Comparison of ENCODE assay signal across 16 mouse cellular contexts in the genomic region with DNA sequence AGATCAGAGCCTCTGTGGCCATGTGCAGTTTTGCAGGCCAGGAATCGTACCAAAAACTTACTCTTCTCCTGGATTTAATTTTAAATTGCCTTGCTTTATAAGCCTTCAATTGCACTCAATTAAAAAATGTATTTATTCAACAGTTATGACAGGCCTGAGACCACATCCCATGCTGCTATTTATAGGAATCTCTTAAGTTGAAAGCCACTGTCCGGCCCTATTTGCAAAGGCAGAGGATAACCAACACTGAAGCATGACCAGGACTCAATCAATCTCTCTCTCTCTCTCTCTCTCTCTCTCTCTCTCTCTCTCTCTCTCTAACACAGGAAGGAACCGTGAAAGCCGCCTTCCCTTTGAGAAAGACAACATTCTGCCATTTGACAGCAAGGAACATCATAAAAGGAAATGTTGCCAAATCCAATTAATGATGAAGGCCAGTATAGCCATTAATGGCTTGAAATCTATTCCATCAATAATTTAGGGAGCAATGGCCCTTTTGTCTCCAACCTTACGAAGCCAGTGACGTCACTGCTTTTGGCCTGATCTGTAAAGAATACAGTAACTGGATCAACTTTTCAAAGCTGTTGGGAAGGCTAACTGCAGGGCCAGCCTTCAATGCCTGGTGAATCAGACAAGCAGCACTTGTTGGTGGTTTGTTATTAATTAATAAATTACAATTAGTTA. TPM values are rescaled to one million over a fixed set of nuclear protein-coding genes. Genes with fewer than 3 reads are reported as not detected.
DNase-seq lines count a peak whose midpoint lies in the region; ATAC-seq and TF ChIP-seq lines count a peak whose summit lies in the region.
"Had no signal": no experiment of that assay in that cellular context is flagged by ENCODE, and none has a peak within 500 bp of the region (broad histone marks: within the 10 kb centered on the region; RNA-seq: fewer than 3 reads in every experiment).

No protein-coding gene starts in this region.

- H3K4me2 ChIP-seq in heart, embryonic 13.5 days = no peak overlapping the region; the same call in 1 of the 2 replicates
- no peak overlapping the region for H3K4me2 ChIP-seq in lung, embryonic 14.5 days
- no peak overlapping the region for H3K4me2 ChIP-seq in forebrain, embryonic 12.5 days
- H3K4me2 ChIP-seq in neural tube, embryonic 12.5 days (replicated peaks) = no peak overlapping the region
- H3K4me2 ChIP-seq: embryonic facial prominence, embryonic 15.5 days; kidney, embryonic 15.5 days; limb, embryonic 12.5 days had no signal

- H3K4me1 ChIP-seq in heart, embryonic 13.5 days = peaks cover 54% of the 10 kb centered on the region
- peaks cover 6% of the 10 kb centered on the region for H3K4me1 ChIP-seq in heart, adult 2 months (ENCODE audit: control insufficient read depth, insufficient read depth, low read length)
- peaks cover 13% of the 10 kb centered on the region for H3K4me1 ChIP-seq in lung, embryonic 14.5 days (ENCODE audit: insufficient read depth)
- H3K4me1 ChIP-seq in forebrain, embryonic 12.5 days = peaks cover 23% of the 10 kb centered on the region
- peaks cover 36% of the 10 kb centered on the region for H3K4me1 ChIP-seq in neural tube, embryonic 12.5 days

- TF ChIP-seq POLR2A in heart, adult 2 months (IDR thresholded peaks at IDR 0.05; ENCODE audit: insufficient read depth, low read depth, low read length) = no peak

- no peaks in the 10 kb centered on the region for H3K27me3 ChIP-seq in heart, embryonic 13.5 days (replicated peaks)
- H3K27me3 ChIP-seq in heart, adult 2 months (ENCODE audit: control insufficient read depth, insufficient read depth, low read length) = no peaks in the 10 kb centered on the region
- H3K27me3 ChIP-seq in lung, embryonic 14.5 days (ENCODE audit: insufficient read depth, low read length) = no peaks in the 10 kb centered on the region
- no peaks in the 10 kb centered on the region for H3K27me3 ChIP-seq in forebrain, embryonic 12.5 days
- no peaks in the 10 kb centered on the region for H3K27me3 ChIP-seq in neural tube, embryonic 12.5 days (replicated peaks)
- H3K27me3 ChIP-seq: embryonic facial prominence, embryonic 15.5 days; kidney, embryonic 15.5 days; limb, embryonic 12.5 days had no signal

- H3K4me3 ChIP-seq in heart, embryonic 13.5 days = no peak overlapping the region
- no peak overlapping the region for H3K4me3 ChIP-seq in heart, adult 2 months
- no peak overlapping the region for H3K4me3 ChIP-seq in lung, embryonic 14.5 days (ENCODE audit: low read depth, low read length)
- no peak overlapping the region for H3K4me3 ChIP-seq in forebrain, embryonic 12.5 days (replicated peaks)
- H3K4me3 ChIP-seq in neural tube, embryonic 12.5 days = no peak overlapping the region
- H3K4me3 ChIP-seq: embryonic facial prominence, embryonic 15.5 days; kidney, embryonic 15.5 days; layer of hippocampus, adult 2 months; left cerebral cortex, adult 2 months; limb, embryonic 12.5 days had no signal

- DNase-seq in heart, adult 2 months = no peak
- DNase-seq in lung, embryonic 14.5 days = peak; percentile 66
- no peak for DNase-seq in lung, postnatal 10 days
- DNase-seq in right cerebral cortex, postnatal 36 days (ENCODE audit: low spot score in 2 of 2) = no peak
- no peak for DNase-seq in spleen, postnatal 10 days (ENCODE audit: low spot score in 2 of 2)
- DNase-seq: cerebellum, adult 18-20 months; thymus, postnatal 4 days had no signal

- 0 out of 2 replicates have a peak, but pooled peaks cover 1% of the 10 kb centered on the region for H3K79me2 ChIP-seq in heart, adult 2 months (replicated peaks; ENCODE audit: control insufficient read depth, insufficient read depth, low read length)

- TF ChIP-seq CTCF in heart, adult 2 months (IDR thresholded peaks at IDR 0.05) = no peak
- no peak for TF ChIP-seq CTCF in lung, embryonic 14.5 days (IDR thresholded peaks at IDR 0.05; ENCODE audit: low read depth)

- intact Hi-C loops in heart, adult 2 months (cut with DNase I) = no loop called here

- no peak for TF ChIP-seq EP300 in heart, adult 2 months (IDR thresholded peaks at IDR 0.05; ENCODE audit: insufficient read depth, low read depth, low read length)

- H3K9me3 ChIP-seq in heart, embryonic 13.5 days = no peaks in the 10 kb centered on the region
- no peaks in the 10 kb centered on the region for H3K9me3 ChIP-seq in lung, embryonic 14.5 days (ENCODE audit: low read depth, low read length)
- H3K9me3 ChIP-seq in forebrain, embryonic 12.5 days = no peaks in the 10 kb centered on the region
- H3K9me3 ChIP-seq in neural tube, embryonic 12.5 days = no peaks in the 10 kb centered on the region
- H3K9me3 ChIP-seq: embryonic facial prominence, embryonic 15.5 days; kidney, embryonic 15.5 days; limb, embryonic 12.5 days had no signal

- ATAC-seq in heart, embryonic 13.5 days (ENCODE audit: extremely low read depth, insufficient number of reproducible peaks, low FRiP score, low TSS enrichment) = no peak
- ATAC-seq in lung, embryonic 14.5 days (ENCODE audit: insufficient read depth) = peak; percentile 72; the same call in 1 of the 2 replicates
- ATAC-seq in forebrain, embryonic 12.5 days (ENCODE audit: low FRiP score) = peak; percentile 70; the same call in 1 of the 2 replicates
- peak; percentile 37; the same call in 1 of the 2 replicates for ATAC-seq in neural tube, embryonic 12.5 days (ENCODE audit: low FRiP score, low read depth)

- WGBS in heart, embryonic 13.5 days = 65% methylated on average over 6 of the region's 6 CpGs
- WGBS in heart, adult 2 months = 66% methylated on average over 6 of the region's 6 CpGs
- 52% methylated on average over 6 of the region's 6 CpGs for WGBS in lung, embryonic 14.5 days
- 71% methylated on average over 6 of the region's 6 CpGs for WGBS in forebrain, embryonic 12.5 days
- WGBS in neural tube, embryonic 12.5 days = 60% methylated on average over 6 of the region's 6 CpGs

- peaks cover 63% of the 10 kb centered on the region for H3K36me3 ChIP-seq in heart, embryonic 13.5 days
- peaks cover 2% of the 10 kb centered on the region for H3K36me3 ChIP-seq in heart, adult 2 months (ENCODE audit: control insufficient read depth, insufficient read depth, low read length)
- peaks cover 34% of the 10 kb centered on the region for H3K36me3 ChIP-seq in lung, embryonic 14.5 days (ENCODE audit: insufficient read depth)
- peaks cover 33% of the 10 kb centered on the region for H3K36me3 ChIP-seq in forebrain, embryonic 12.5 days (replicated peaks)
- peaks cover 23% of the 10 kb centered on the region for H3K36me3 ChIP-seq in neural tube, embryonic 12.5 days

- H3K27ac ChIP-seq in heart, embryonic 13.5 days (replicated peaks) = peak overlapping the region; percentile 63
- no peak overlapping the region for H3K27ac ChIP-seq in heart, adult 2 months
- H3K27ac ChIP-seq in lung, embryonic 14.5 days (ENCODE audit: low read depth) = 0 out of 2 replicates have a peak overlapping the region, but pooled peaks have one; percentile 16
- H3K27ac ChIP-seq in forebrain, embryonic 12.5 days = peak overlapping the region; percentile 37; the same call in 1 of the 2 replicates
- H3K27ac ChIP-seq in neural tube, embryonic 12.5 days = 0 out of 2 replicates have a peak overlapping the region, but pooled peaks have one; percentile 26
- H3K27ac ChIP-seq: embryonic facial prominence, embryonic 15.5 days; kidney, embryonic 15.5 days; layer of hippocampus, adult 2 months; left cerebral cortex, adult 2 months; limb, embryonic 12.5 days; macrophage had no signal

- 0 out of 2 replicates have a peak overlapping the region, but pooled peaks have one; percentile 7 for H3K9ac ChIP-seq in heart, embryonic 13.5 days
- H3K9ac ChIP-seq in heart, adult 2 months (ENCODE audit: low read depth, low read length) = no peak overlapping the region
- no peak overlapping the region for H3K9ac ChIP-seq in lung, embryonic 14.5 days
- no peak overlapping the region for H3K9ac ChIP-seq in forebrain, embryonic 12.5 days
- no peak overlapping the region for H3K9ac ChIP-seq in neural tube, embryonic 12.5 days
- H3K9ac ChIP-seq: embryonic facial prominence, embryonic 15.5 days; kidney, embryonic 15.5 days; limb, embryonic 12.5 days had no signal

RNA-seq across cellular contexts. Expression of a gene that starts 26.2 kb away (rescaled TPM):
- 0.60 and 0.86 TPM in 2 replicates for polyA plus RNA-seq in heart, embryonic 13.5 days (2015; fragmentation: Nextera tagmentation; extraction: Ambion mirVana)
- under 1 TPM in 1 of 2 experiments, not detected in 1; 0.14 TPM for total RNA-seq in heart, adult 2 months (2021)
- 0.12 TPM in 1 of 2 replicates, not detected in the other for polyA plus RNA-seq in heart, adult 2 months (2012; rRNA removed)
- 1.7 TPM in 2 replicates for polyA plus RNA-seq in lung, embryonic 14.5 days (2014; fragmentation: Nextera tagmentation; extraction: Ambion mirVana)
- 0.63 and 0.69 TPM in 2 replicates for polyA plus RNA-seq in forebrain, embryonic 12.5 days (2016; fragmentation: Nextera tagmentation; extraction: Ambion mirVana)
- polyA plus RNA-seq in neural tube, embryonic 12.5 days (2016; fragmentation: Nextera tagmentation; extraction: Ambion mirVana) = 0.08 and 0.20 TPM in 2 replicates

RNA-seq across cellular contexts. Expression of a gene that starts 39.2 kb away (rescaled TPM):
- 20.4 and 31.4 TPM in 2 replicates for polyA plus RNA-seq in heart, embryonic 13.5 days (2015; fragmentation: Nextera tagmentation; extraction: Ambion mirVana)
- 10 to 100 TPM; 32.7 to 34.8 TPM for total RNA-seq in heart, adult 2 months (2021)
- polyA plus RNA-seq in heart, adult 2 months (2012; rRNA removed) = 29.5 and 40.8 TPM in 2 replicates
- polyA plus RNA-seq in lung, embryonic 14.5 days (2014; fragmentation: Nextera tagmentation; extraction: Ambion mirVana) = 75.6 and 87.8 TPM in 2 replicates
- polyA plus RNA-seq in forebrain, embryonic 12.5 days (2016; fragmentation: Nextera tagmentation; extraction: Ambion mirVana) = 37.8 and 71.4 TPM in 2 replicates
- polyA plus RNA-seq in neural tube, embryonic 12.5 days (2016; fragmentation: Nextera tagmentation; extraction: Ambion mirVana) = 93.1 and 95.5 TPM in 2 replicates
